Mouse (Mus musculus) spleen, adult 12 weeks (tissue): ENCODE results near the gene Irgq.
"Not testable (repeated sequence)": the region's sequence is repeated elsewhere in the genome, so short reads cannot be mapped to it uniquely, and the experiment has no call there.

Source experiments
- DNase-seq: peaks from one replicate; pipeline ENCODE4 v3.0.0; 2022; ENCODE audit warnings: low spot score

Gene Irgq

DNA sequence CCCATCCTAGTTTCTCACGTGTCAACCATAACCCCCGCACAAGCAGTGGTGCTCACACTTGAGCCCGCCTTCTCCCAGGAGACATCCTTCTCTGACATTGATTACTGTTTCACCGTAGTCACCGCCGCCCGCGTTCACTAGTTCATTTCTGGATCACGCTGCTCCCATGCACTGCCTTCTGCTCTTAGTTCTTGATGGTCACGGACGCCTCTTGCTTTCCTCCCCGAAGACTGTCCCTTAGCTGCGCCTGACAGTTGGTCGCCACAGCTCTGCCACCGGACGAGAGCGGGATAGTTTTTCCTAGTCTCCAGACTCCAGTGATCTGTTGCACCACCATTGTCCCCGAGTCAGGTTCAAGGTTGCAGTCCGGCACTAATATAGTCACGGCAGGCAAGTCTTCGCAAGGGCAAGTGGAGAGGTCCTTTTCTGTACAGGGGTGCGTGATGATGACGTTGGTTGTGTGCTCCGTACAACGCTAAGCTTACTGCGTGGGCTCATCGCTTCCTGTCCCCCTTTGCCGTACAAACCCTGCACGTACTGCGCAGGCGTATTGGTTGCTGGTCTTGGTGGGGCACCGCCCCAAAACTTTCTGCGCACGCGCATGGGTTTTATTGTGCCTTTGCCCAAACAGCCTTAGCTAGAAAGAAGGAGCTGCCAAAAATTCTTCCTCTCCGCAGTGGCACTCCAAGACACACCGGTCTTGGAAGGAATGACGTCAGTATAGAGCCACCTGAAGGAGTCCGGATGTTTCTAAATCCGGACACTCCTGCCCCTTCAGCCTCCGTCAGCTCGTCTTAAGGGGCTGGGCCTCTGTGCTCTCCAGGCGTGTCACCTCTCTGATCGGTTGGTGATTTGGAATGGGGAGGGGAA, at the start of gene Irgq:
Irgq (plus strand) TSS at position 628 of the 870 bp plus-strand sequence.
- peak; percentile 90 for DNase-seq

DNA sequence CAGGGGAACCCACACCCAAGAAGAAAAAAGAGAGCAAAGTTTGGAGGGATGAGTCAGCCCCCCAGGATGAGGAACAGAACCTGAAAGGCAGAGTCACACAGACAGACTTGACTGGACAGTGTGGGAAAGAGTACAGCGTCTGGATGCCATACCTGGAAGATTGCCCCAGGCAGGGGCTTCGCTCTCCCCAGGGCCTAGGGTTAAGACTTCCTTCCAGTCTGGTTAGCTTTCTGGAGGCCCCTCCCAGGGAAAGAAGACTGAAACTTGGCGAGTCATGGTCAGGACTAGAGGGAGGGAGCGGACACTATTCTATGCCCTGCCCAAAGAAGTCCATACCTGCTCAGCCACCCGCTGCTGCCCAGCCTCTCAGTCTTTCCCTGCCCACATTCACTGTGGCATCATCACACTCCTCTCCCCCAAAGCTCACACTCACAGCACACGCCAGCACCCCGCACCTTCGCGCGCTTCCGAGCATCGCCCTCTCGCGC, 49.5 kb upstream of the Irgq start:
- DNase-seq: no peak

DNA sequence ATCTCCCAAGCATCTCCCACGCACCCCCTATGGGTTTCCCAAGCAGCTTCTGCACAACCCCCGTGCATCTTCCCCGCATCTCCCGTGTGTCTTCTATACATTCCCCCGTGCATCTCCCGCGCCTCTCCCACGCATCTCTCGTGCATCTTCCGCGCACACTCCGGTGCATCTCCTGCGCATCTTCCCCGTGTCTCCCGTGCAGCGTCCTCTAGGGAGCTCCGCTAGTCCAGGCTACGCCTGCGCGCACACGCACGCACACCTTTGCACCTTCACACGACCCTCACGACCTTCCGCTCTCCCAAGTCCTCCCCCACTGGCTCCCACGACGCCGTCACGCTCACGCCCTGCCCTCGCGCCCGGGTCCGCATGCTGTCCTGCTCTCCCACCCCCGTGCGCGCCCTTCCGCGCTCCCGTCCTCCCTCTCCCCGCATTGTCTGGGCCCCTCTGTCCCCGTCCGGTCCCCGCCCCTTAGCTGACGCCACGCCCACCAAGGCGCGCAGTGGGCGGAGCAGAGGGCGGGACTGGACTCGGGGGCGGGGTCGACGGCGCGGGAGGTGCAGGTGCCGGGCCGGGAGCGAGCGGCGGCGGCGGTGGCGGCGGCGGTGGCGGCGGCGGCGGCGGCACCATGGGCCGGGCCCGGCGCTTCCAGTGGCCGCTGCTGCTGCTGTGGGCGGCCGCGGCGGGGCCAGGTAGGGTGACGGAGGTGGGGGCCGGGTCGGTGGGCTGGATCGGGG, 48.8 kb upstream of the Irgq start, which contains the start of gene Cadm4:
Cadm4 (plus strand) TSS at position 550 of the 734 bp plus-strand sequence.
- peak; percentile 68 for DNase-seq

DNA sequence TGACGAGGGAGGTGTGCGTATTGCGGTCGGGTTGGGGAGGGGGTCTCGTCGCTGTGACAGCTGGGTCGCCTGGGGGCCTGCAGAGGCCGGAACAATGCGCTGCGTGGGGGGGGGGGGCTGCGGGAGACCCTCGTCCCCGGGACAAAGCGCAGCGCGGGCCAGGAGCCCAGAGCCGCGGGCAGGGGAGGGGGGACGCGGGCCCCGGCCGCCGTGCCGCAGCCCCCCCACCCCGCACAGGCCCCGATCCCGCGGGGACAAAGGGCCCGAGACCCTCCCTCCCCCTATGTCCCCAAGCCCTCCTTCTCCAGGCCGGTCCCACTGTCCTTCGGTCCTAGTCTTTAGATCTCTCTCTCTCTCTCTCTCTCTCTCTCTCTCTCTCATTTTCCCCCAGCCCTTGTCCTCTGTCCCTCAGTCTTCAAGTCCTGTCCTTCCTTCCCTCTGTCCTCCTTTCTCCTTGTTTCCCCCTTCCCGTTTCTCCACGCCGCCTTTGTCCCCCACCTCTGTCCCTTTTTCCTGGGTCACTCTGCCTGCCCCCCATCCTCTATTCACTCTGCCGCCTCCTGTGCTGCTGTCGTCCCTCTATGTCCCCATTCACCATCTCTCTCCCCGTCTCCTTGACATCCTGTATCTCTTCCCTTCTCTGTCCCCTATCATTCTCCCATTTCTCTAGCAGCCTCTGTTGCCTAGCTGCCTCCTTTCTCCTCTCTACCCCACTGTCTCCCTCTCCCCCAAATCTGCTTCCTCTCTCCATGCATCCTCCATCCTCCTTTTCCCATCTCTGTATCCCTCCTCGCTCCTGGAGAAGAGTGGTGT, 48.1 kb upstream of the Irgq start:
- DNase-seq: no peak

DNA sequence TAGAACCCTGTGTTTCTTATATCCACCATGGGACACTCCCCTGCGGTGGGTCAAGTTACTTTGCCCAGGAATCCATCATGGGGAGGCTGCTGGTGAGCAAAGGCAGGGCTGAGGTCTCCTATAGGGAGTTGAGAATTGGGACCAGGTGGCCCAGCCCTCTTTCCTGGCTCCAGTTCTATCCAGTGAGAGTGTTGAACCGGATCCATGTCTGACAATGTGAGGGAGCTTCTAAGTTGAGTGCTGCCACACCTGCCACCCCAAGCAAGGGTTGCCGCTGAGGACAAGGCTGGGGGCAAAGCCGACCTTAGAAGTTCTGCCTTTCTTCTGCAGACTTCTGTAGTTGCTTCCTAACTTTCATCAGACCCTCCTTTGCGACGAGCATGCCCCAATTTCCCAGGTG, 47.2 kb upstream of the Irgq start:
- DNase-seq: not testable (repeated sequence)

DNA sequence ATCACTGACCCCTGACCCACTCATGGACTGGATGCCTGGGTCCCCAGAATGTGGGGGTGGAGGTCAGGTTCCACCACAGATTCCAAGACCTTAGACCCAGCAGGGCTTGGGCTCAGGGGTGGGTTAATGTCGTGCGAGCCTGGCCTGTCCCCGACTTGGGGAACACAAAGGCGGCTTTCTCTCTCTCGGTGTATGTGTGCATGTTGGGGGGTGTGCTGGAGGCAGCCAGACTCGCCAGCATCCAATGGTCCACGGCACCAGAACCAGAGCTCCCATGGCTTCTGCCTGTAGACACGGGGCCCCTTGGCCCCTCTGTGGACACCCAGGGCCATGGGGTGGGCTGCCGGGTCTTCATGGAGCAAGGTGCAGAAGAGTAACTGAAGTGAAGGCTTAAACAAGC, 45.0 kb upstream of the Irgq start:
- no peak for DNase-seq

DNA sequence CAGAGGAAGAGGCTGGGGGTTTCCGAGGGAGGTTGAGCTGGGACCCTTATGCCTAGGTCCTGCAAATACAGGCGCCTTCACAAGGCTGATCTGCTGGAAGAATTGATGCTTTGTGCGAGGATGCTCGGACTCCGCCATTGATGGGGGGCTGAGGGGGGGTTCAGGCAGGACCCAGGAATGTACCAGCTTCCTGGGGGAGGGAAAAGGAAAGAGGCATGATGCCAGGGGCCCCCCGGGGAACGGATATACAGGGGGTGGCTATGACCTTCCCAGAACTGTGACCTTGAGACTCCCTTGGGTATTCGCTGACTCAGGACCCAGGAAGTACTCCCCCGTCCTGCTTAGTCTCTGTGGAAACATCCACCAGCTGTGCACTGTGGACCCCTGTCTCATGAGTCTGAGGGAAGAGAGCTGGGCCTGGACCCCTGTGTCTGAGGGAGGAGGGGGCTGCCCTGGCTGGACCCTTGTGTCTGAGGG, 43.8 kb upstream of the Irgq start:
- DNase-seq: no peak

DNA sequence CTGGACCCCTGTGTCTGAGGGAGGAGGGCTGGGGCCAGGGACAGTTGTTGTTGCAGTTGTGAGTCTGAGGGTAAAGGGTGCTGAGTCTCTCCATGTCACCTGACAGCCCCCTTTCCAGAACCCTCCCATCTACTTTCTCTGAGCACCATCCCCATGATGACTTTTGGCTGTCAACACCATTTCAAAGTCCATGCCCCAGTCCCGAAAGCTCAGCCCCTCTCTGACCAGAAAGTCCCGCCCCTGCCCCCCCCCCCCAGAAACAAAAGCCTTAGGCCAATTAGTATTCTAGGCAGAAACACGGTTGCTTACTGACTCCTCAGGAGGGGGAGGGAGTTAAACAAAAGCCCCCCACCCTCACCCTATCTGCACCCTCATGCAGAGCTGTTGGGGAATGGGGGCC, 43.1 kb upstream of the Irgq start:
- no peak for DNase-seq

DNA sequence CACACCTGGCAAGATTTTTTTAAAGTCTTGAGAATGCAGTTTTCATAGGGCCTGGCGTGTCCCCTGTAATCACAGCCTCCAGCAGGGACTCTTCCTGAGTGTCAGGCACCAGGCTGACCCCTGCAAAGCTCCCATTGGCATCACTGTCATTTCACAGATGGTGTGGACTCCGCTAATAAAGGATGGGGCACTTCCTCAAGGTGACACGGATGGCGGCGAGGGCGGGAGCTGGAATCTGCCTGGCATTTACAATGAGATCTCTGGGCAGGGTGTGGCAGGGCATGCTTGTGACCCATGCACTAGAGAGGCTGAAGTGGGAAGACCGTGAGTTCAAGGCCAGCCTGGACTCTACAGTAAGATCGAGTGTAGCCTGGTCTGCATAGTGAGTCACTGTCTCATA, 42.2 kb upstream of the Irgq start:
- no peak for DNase-seq

DNA sequence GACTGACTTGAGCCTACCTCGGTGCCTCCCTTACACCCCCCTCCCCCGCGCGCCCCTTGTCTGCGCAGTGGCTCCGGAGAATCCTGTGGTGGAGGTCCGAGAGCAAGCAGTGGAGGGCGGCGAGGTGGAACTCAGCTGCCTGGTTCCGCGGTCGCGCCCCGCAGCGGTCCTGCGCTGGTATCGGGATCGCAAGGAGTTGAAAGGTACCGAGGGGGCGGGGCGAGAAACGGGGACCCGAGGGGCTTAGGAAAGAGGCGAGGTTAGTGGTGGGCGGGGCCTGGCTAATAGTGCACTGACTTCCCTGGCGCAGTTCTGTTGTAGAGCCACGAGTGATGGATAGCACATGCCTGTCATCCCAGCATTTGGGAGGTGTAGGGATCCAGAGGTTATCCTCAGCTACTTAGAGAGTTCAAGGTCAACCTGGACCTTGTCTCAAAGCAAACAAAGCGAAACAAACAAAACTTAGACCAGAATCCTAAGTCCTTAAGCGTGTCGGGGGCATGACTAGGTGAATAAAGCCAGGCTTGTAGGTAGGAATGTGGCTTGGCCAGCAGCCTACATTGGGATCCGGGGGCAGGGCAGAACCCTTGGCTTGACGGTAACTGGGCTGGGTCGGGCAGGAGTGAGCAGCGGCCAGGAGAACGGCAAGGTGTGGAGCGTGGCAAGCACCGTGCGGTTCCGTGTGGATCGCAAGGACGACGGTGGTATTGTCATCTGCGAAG, 30.5 kb upstream of the Irgq start:
- no peak for DNase-seq

DNA sequence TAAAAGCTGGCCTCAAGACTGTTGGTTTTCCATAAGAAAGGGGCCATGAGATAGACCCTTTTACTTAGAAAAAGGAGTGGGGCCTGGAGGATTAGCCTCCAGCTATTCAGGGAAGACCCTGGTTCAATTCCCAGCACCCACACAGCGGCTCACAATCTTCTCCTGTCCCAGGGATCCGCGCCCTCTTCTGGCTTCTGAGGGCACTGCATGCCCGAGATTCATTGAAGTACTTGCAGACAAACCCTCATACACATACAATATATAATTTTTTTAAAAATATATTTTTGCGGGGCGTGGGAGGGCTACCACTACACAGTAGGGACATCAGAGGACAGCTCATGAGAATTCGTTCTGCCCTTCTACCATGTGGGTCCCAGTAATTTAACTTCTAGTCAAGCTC, 29.6 kb upstream of the Irgq start:
- peak; percentile 29 for DNase-seq

DNA sequence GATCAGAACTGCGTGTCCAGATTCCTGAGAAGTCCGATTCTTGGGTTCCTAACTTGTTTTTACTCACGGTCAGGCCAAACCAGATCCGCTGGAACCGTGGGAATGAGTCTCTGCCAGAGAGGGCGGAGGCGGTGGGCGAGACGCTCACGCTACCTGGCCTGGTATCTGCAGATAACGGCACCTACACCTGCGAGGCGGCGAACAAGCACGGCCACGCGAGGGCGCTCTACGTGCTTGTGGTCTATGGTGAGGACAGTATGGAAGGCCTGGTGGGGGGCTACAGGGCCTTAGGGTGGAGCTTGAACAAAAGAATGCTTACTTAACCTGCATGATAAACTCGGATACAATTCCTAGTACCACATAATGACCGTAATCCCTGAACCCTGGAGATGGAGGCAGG, 29.0 kb upstream of the Irgq start:
- DNase-seq: peak; percentile 21

DNA sequence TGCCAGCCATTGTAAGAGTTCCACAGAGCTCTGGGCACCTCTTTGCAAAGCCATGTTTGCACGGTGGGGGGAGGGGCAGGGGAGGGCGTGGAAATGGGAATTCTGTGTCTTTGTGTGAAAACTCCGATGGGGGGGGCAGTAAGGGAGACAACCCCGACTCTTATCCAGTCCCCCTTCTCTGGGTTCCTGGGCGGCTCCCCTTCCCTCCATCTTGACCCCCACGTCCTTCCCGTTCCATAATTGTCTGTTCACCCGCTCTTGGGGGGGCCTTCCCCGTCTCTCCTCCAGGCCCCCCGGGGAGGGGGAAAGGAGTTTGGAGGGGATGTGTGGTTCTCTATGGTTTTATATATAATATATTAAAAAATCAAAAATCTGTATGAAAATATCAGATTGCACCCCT, 26.5 kb upstream of the Irgq start:
- DNase-seq: no peak

DNA sequence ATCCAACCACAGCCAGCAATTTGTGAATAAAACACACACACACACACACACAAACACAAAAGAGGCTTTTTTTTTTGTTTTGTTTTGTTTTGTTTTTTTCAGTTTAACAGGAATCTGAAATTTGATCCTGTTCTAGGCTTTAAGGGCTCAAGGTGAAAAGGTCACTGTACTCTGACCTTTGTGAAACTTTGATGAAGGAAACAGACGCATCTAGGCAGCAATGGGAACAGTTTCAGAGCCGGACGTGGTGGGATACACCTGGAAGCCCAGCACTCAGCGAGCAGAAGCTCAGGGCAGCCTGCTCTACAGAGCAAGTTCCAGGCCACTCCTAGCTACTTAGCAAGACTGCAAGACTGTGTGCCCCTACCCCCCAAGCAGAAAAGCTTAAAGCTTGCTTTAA, 25.6 kb upstream of the Irgq start:
- DNase-seq: no peak

DNA sequence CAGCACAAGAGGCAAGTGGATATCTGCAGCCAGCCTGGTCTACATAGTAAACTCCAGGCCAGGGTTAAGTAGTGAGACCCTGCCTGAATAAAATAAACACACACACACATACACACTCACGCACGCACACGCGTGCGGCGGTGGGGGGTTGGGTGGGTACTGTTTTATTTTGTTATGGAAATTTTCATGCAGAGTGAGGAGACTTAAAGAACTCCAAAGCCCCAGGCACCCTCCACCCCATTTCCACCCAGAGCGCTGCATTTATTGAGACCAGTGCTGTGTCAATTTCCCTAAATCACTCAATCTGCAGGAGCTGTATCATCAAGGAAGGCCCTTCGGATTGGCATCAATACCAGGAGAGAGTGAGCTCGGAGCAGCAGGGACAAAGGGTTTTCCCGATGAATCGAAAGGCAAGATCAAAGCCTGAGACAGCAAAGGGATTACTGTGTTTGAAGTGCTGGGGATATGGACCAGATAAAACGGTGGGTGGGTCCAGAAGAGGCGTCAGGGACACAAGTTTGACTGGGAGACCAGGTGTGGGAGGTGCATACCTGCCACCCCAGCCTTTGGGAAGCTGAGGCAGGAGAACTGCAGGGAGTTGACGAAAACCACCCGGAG, 24.9 kb upstream of the Irgq start:
- DNase-seq: no peak

DNA sequence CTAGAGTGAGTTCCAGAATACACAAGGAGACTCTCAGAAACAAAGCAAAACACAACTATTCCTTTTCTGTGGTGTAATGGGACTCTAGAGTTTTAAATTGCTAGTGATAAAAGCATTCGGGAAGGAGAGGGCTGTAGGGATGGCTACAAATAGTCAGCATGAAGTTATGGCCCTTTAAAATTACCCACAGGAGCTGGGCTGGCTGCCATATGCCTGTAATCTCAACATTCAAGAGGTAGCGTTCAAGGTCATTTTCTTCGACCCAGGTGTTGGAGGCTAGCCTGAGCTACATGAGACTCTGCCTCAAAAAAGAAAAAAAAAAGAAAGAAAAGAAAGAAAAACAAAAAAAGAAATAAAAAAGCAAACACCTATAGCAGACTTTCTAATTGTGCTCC, 24.4 kb upstream of the Irgq start:
- no peak for DNase-seq

DNA sequence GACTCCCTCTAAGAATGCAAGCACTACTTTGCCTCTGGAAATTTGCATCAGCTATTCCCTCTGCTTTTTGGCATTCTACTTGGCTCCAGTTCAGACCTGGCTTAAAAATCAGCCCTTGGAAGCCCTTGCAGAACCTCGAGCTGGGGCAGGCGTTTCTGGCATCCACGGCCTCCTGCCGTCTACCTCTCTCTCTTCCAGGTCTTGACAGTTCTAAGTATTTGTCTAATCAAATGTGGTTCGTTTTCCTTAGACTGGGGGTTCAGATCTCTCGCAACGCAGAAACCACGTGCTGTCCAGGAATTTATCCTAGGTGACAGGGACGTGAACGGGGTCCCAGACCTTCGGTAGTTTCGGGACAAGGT, 24.0 kb upstream of the Irgq start:
- no peak for DNase-seq

DNA sequence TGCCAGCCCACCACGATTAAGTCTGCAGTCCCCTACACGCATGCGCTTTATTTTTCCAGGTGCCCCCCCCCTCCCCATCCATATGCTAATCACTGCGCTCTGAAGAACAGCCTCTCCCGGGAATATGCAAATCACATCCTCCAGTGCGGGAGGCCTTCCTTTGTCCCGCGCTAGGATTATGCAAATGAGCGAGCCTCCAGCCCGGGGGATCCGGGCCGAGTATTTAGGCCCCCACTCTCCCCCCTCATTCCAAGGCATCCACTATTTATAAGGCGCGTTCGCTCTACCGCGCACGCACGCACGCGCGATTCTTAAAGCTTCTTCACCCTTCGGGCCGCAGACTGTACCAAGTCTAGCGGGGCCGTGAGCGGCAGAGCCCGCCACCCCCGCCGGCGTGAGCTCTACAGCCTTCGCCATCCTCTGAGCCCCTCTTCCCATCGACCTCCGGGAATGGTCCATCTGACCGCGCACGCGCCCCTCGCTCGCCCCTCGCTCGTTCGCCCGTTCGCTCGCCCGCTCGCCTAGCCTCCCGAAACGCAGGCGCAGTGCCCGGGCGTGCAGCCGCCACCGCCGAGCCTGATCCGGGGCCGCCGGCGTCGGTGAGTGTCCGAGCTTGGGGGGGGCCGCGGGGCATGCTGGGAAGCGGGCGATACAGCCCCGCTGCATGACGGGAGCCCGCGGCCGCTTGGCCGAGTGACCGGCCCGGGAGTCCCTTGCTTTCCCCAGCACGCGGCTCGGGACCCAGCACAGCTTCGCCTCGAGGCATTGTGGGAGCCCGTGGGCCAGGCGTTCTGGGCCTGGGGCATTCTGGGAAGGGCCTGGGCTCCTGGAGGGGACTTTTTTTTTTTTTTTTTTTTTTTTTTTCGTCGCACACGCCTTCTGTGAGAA, 23.4 kb upstream of the Irgq start, which contains the start of gene Zfp428:
Zfp428 (plus strand) TSS at position 169 of the 888 bp plus-strand sequence.
- DNase-seq: peak; percentile 40

DNA sequence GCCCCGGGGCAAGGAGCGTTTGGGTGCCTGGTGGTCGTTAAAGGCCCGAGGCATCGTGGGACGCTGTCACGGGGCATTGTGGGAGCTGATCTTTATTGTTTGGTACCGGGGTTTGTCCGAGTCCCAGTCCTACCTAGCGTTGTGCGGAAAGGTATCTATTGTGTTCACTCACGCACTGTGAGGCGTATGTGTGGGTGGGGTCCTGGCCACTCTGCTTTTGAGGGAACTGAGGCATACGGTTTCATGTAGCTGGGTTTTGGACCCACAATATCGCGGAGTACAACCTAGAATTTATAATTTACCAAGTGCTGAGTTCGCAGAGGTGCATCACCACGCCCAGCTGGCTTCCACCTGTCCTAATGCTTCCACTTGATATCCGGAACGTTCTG, 22.8 kb upstream of the Irgq start:
- no peak for DNase-seq

DNA sequence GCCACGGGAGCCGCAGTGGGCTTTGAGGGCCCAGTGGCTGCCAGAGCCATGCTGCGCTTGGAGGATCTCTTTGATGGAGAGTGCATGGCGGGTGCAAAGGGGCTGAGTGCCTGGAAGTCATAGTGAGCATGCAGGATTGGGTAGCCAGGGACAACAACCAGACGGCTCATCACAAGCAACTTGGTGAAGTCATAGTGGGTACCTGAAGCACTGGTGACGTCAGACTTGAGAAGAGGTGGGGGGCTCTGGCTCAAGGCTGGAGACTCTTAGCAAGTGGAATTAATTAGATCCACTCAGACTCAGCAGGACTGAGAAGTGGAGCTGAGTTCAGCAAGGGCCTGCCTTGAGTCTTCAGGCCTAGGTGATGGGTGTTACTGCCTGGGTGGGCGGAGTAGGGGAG, 18.1 kb upstream of the Irgq start, which contains the start of gene AC161166.1:
AC161166.1 (minus strand) TSS at position 101 of the 400 bp plus-strand sequence.
- DNase-seq: no peak
